Mouse (Mus musculus) liver, postnatal 0 days (tissue): ENCODE measurements at regions not wholly inside any gene's neighbourhood (a gene's known extent, or its start where the extent isn't known, plus 50 kb on each side); places are given as distances from the start of the nearest gene placed in this dataset.

Source experiments
- ATAC-seq: fragments of 200-750 bp; cut with Nextera tagmentation; 2 replicates; pipeline ENCODE4 v1.8.0; 2017; ENCODE audit warnings: mild to moderate bottlenecking, moderate library complexity
- DNase-seq: peaks from one replicate; pipeline ENCODE4 v3.0.0-alpha.2; 2016
- H3K27ac ChIP-seq: fragments of 300-500 bp; sonication (generic); 2 replicates; pipeline ENCODE4 v1.5.1; 2014; ENCODE audit warnings: antibody characterized with exemption, moderate library complexity, mild to moderate bottlenecking, low read depth
- H3K27me3 ChIP-seq: fragments of 300-500 bp; sonication (generic); 2 replicates; pipeline ENCODE4 v1.6.1; 2014; ENCODE audit warnings: low read length, control low read depth, mixed read lengths; ENCODE audit not compliant: insufficient read depth
- H3K36me3 ChIP-seq: fragments of 300-500 bp; sonication (generic); replicated peaks from 2 replicates; pipeline ENCODE4 v1.6.1; 2014; ENCODE audit warnings: mild to moderate bottlenecking, control low read depth, low read length, moderate library complexity, mixed read lengths; ENCODE audit not compliant: insufficient read depth
- H3K4me1 ChIP-seq: fragments of 300-500 bp; sonication (generic); 2 replicates; pipeline ENCODE4 v1.6.1; 2014; ENCODE audit warnings: antibody characterized with exemption, mild to moderate bottlenecking, control low read depth; ENCODE audit not compliant: insufficient read depth
- H3K4me2 ChIP-seq: fragments of 300-500 bp; sonication (generic); 2 replicates; pipeline ENCODE4 v1.6.1; 2014; ENCODE audit warnings: low read depth, mild to moderate bottlenecking, low read length, moderate library complexity, mixed read lengths
- H3K4me3 ChIP-seq: fragments of 300-500 bp; sonication (generic); 2 replicates; pipeline ENCODE4 v1.5.1; 2014; ENCODE audit warnings: low read depth, low read length
- H3K9ac ChIP-seq: fragments of 300-500 bp; sonication (generic); replicated peaks from 2 replicates; pipeline ENCODE4 v1.6.1; 2014; ENCODE audit warnings: mild to moderate bottlenecking, moderate library complexity
- H3K9me3 ChIP-seq: fragments of 300-500 bp; sonication (generic); 2 replicates; pipeline ENCODE4 v1.6.1; 2016; ENCODE audit warnings: mild to moderate bottlenecking, control low read depth, low read length, mixed read lengths
- CTCF ChIP-seq: sonication (generic); IDR thresholded peaks from 2 replicates; pipeline ENCODE4 v1.5.1; 2016; ENCODE audit warnings: antibody characterized with exemption, low read depth
- EP300 ChIP-seq: IDR thresholded peaks from 2 replicates; pipeline ENCODE4 v1.6.1; 2016; ENCODE audit warnings: antibody characterized with exemption, low read depth, mild to moderate bottlenecking
- WGBS: fragments of 180-500 bp; shearing (Covaris S2); extraction: QIAGEN DNeasy Blood & Tissue Kit; methylation state at CpG from one replicate; pipeline ENCODE4 v1.1.7; 2014; ENCODE audit not compliant: insufficient replicate concordance; 5-methylcytosine and 5-hydroxymethylcytosine counted together

- Histone ChIP-seq H3K4me1 (0 out of 2 replicates have a peak, but pooled peaks cover 3% of the 10 kb centered on the region), H3K4me3 (no peak overlapping the region), H3K27me3 (no peaks in the 10 kb centered on the region), H3K36me3 (no peaks in the 10 kb centered on the region), H3K9ac (no peak overlapping the region), H3K4me2 (no peak overlapping the region), H3K27ac (no peak overlapping the region), H3K9me3 (no peaks in the 10 kb centered on the region)
- ATAC-seq (peak; percentile 86), DNase-seq (peak; percentile 26)
- 59% methylated on average over 4 of the region's 4 CpGs for WGBS
- TF ChIP-seq CTCF (no peak), EP300 (no peak)
These were observed 82.1 kb downstream of the Snx18 start for GRCm38 (mm10) chr13:113536306-113536705.

- Histone ChIP-seq H3K27me3 (no peaks in the 10 kb centered on the region), H3K9me3 (no peaks in the 10 kb centered on the region), H3K4me2 (no peak overlapping the region), H3K4me1 (peaks cover 5% of the 10 kb centered on the region; the same call in 1 of the 2 replicates), H3K27ac (no peak overlapping the region), H3K9ac (no peak overlapping the region), H3K4me3 (no peak overlapping the region), H3K36me3 (no peaks in the 10 kb centered on the region)
- 65% methylated on average over 8 of the region's 8 CpGs for WGBS
- ATAC-seq, result no peak
- DNase-seq, result no peak
- TF ChIP-seq EP300 (no peak), CTCF (no peak)
These were observed 83.5 kb downstream of the Snx18 start for GRCm38 (mm10) chr13:113534664-113535455.

- no peaks in the 10 kb centered on the region for H3K36me3 ChIP-seq
- no peak overlapping the region for H3K4me2 ChIP-seq
- H3K4me1 ChIP-seq, result peaks cover 5% of the 10 kb centered on the region; the same call in 1 of the 2 replicates
- H3K9me3 ChIP-seq, result no peaks in the 10 kb centered on the region
- H3K9ac ChIP-seq, result no peak overlapping the region
- no peak overlapping the region for H3K4me3 ChIP-seq
- H3K27me3 ChIP-seq, result no peaks in the 10 kb centered on the region
- TF ChIP-seq EP300, result no peak
- 70% methylated on average over 4 of the region's 4 CpGs for WGBS
- ATAC-seq (no peak), DNase-seq (no peak)
- H3K27ac ChIP-seq, result no peak overlapping the region
These were observed 84.4 kb downstream of the Snx18 start for GRCm38 (mm10) chr13:113533884-113534445.

- no peak for DNase-seq
- Histone ChIP-seq H3K27ac (no peak overlapping the region), H3K4me3 (no peak overlapping the region)
These were observed 91.4 kb downstream of the Snx18 start for GRCm38 (mm10) chr13:113526997-113527396.

GRCm38 (mm10) chr13:113523503-113523902 lies 94.9 kb downstream of the Snx18 start:
- Histone ChIP-seq H3K27ac (no peak overlapping the region), H3K9ac (no peak overlapping the region), H3K4me3 (no peak overlapping the region), H3K9me3 (no peaks in the 10 kb centered on the region), H3K36me3 (no peaks in the 10 kb centered on the region), H3K4me2 (no peak overlapping the region), H3K4me1 (0 out of 2 replicates have a peak, but pooled peaks cover 5% of the 10 kb centered on the region), H3K27me3 (no peaks in the 10 kb centered on the region)
- no peak for DNase-seq
- TF ChIP-seq EP300 (no peak), CTCF (no peak)
- 73% methylated on average over 5 of the region's 5 CpGs for WGBS
- ATAC-seq, result no peak

More at GRCm38 (mm10) chr13:113526997-113527396, 91.4 kb downstream of the Snx18 start:
- Histone ChIP-seq H3K9me3 (no peaks in the 10 kb centered on the region), H3K27me3 (no peaks in the 10 kb centered on the region), H3K4me2 (peak overlapping the region; percentile 13; the same call in 1 of the 2 replicates), H3K9ac (no peak overlapping the region), H3K4me1 (peaks cover 8% of the 10 kb centered on the region; the same call in 1 of the 2 replicates), H3K36me3 (no peaks in the 10 kb centered on the region)
- TF ChIP-seq CTCF, result no peak
- no peak for TF ChIP-seq EP300
- ATAC-seq, result no peak; the same call in 1 of the 2 replicates
- WGBS, result 69% methylated on average over 6 of the region's 6 CpGs

- Histone ChIP-seq H3K27ac (peak overlapping the region; percentile 29; the same call in 1 of the 2 replicates), H3K36me3 (no peaks in the 10 kb centered on the region), H3K4me3 (no peak overlapping the region), H3K27me3 (no peaks in the 10 kb centered on the region), H3K9me3 (no peaks in the 10 kb centered on the region), H3K4me1 (0 out of 2 replicates have a peak, but pooled peaks cover 2% of the 10 kb centered on the region), H3K9ac (no peak overlapping the region), H3K4me2 (0 out of 2 replicates have a peak overlapping the region, but pooled peaks have one; percentile 13)
- DNase-seq (no peak), ATAC-seq (peak; percentile 84)
- TF ChIP-seq EP300, result no peak
- TF ChIP-seq CTCF, result no peak
- 58% methylated on average over 6 of the region's 6 CpGs for WGBS
These were observed 100.2 kb downstream of the Snx18 start for GRCm38 (mm10) chr13:113518144-113518543.
